Mouse (Mus musculus): ENCODE data around the gene Fam173b. TPM values are rescaled to one million over a fixed set of nuclear protein-coding genes. Genes with fewer than 3 reads are reported as not detected.

The Fam173b gene
- polyA plus RNA-seq (2015; fragmentation: Nextera tagmentation; extraction: Ambion mirVana), result 9.0 and 9.8 TPM in 2 replicates

DNA sequence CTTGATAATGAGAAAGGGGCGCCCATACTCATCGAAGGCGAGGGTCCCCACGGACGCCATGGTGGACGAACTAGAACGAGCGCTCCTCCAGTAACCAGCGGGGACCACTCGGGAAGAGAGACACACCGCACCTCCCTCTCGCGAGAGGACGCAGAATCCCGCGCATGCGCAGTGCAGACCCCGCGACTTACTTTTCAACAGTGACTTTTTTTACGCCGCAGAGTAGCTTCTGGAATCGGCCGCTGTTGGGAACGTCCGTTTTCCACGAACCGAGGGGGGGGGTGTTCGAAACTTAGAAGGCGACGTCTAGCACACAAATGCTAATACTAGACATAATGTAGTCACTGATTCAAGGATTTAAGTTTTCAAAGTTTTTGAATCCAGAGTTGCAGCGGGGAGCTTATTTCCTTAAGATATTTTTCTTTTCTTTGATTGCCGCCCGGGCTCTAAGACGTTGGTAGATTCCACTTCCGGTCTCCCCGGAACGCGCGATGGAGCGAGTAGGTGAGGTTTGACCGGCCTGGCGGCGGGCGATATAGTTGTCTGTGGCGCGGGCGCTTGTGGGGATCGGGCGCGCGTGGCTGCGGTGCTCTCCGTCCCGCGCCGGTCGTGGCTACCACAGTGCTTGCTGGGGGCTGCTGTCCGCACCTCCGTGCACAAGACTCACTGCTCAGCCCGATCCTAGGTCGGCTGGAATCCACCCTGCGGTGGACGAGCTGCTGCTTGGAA, at the start of gene Fam173b, which contains the start of gene Cct5:
Fam173b (plus strand) TSS at position 207 of the 729 bp plus-strand sequence.
Cct5 (minus strand) TSS at position 159 of the 729 bp plus-strand sequence.
- no peak for TF ChIP-seq CTCF (IDR thresholded peaks at IDR 0.05; ENCODE audit: low read depth)
- Histone ChIP-seq H3K4me2 (replicated peaks; ENCODE audit: low read depth) (peak within 1 kb of the TSS; percentile 96), H3K27ac (ENCODE audit: low read depth, low read length) (peak within 1 kb of the TSS; percentile 85), H3K27me3 (replicated peaks; ENCODE audit: control insufficient read depth, insufficient read depth, low read length) (no peaks in the 10 kb centered on the region), H3K4me1 (replicated peaks; ENCODE audit: control insufficient read depth, insufficient read depth, low read length) (peaks cover 12% of the 10 kb centered on the region; the same call in 1 of the 2 replicates), H3K36me3 (ENCODE audit: control insufficient read depth, insufficient read depth) (peaks cover 10% of the 10 kb centered on the region), H3K4me3 (ENCODE audit: low read depth, low read length) (peak within 1 kb of the TSS; percentile 81), H3K9me3 (ENCODE audit: control insufficient read depth) (no peaks in the 10 kb centered on the region), H3K9ac (ENCODE audit: low read depth, low read length) (peak within 1 kb of the TSS; percentile 87)
- WGBS, result 0% methylated on average over 63 of the region's 63 CpGs
- peak; percentile 93 for ATAC-seq

DNA sequence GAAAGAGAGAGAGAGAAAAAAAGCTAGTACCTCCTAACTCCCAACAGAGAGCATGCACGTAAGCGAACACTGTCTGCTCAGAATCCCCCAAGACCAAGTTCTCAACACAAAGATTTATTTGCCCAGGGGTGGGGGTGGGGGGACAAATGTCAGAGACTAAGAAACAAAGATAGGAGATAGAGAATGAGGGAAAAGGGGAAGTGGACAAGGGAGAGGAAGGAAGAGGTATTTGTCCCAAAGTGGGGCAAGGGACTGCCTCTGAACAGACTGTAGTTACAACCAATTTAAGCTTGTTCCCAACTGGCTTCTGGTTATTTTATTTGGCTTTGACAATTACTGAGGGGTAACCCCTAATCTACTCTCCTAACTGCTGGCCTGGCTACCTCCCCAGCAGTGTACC, 46.8 kb upstream of the Fam173b start:
- no peak overlapping the region for H3K4me3 ChIP-seq (ENCODE audit: low read depth, low read length)
- no peak overlapping the region for H3K4me2 ChIP-seq (replicated peaks; ENCODE audit: low read depth)
- ATAC-seq, result no peak
- H3K9ac ChIP-seq (ENCODE audit: low read depth, low read length), result no peak overlapping the region
- H3K9me3 ChIP-seq (ENCODE audit: control insufficient read depth), result no peaks in the 10 kb centered on the region
- H3K27ac ChIP-seq (ENCODE audit: low read depth, low read length), result no peak overlapping the region
- no peaks in the 10 kb centered on the region for H3K36me3 ChIP-seq (ENCODE audit: control insufficient read depth, insufficient read depth)
- WGBS, result 89% methylated on average over 2 of the region's 2 CpGs
- TF ChIP-seq CTCF (IDR thresholded peaks at IDR 0.05; ENCODE audit: low read depth), result no peak
- no peaks in the 10 kb centered on the region for H3K27me3 ChIP-seq (replicated peaks; ENCODE audit: control insufficient read depth, insufficient read depth, low read length)
- no peaks in the 10 kb centered on the region for H3K4me1 ChIP-seq (replicated peaks; ENCODE audit: control insufficient read depth, insufficient read depth, low read length)

DNA sequence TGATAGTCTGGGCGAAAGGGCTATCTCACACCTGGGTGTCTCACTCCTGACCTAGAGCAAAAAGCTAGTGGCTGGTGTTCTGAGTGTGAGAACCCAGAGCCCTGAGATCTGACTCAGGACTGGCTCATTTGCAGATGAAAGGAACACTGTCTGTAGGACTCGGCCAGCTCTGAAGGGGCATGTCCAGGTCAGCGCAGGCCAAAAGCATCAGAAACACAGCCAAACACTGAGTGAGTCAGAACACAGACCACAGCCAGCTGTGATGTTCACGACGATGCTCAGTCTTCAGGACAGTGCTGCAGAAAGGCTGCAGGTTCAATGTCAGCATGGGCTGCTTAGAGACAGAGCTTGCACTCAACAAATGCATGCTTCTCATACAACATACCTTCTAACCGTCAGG, 40.3 kb upstream of the Fam173b start:
- no peak overlapping the region for H3K4me3 ChIP-seq (ENCODE audit: low read depth, low read length)
- TF ChIP-seq CTCF (IDR thresholded peaks at IDR 0.05; ENCODE audit: low read depth), result no peak
- no peak overlapping the region for H3K4me2 ChIP-seq (replicated peaks; ENCODE audit: low read depth)
- H3K9ac ChIP-seq (ENCODE audit: low read depth, low read length), result no peak overlapping the region
- H3K27me3 ChIP-seq (replicated peaks; ENCODE audit: control insufficient read depth, insufficient read depth, low read length), result no peaks in the 10 kb centered on the region
- no peak for ATAC-seq
- no peaks in the 10 kb centered on the region; the same call in 1 of the 2 replicates for H3K4me1 ChIP-seq (replicated peaks; ENCODE audit: control insufficient read depth, insufficient read depth, low read length)
- H3K9me3 ChIP-seq (ENCODE audit: control insufficient read depth), result no peaks in the 10 kb centered on the region
- WGBS, result 84% methylated on average over 6 of the region's 6 CpGs
- no peak overlapping the region for H3K27ac ChIP-seq (ENCODE audit: low read depth, low read length)
- H3K36me3 ChIP-seq (ENCODE audit: control insufficient read depth, insufficient read depth), result no peaks in the 10 kb centered on the region

DNA sequence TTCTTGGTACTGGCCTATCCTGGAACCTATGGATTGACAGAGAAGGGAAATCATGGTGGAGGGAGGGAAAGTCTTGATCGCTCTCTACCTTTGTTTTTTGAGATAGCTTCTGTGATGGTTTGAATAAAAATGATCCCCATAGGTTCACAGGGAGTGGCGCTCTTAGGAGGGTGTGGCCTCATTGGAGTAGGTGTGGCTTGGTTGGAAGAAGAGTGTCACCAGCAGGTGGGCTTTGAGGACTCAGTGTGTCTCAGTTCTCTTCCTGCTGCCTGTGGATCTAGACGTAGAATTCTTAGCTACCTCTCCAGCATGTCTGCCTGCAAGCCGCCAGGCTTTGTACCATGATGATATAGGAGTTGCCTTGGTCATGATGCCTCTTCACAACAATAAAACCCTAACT, 39.7 kb upstream of the Fam173b start:
- no peaks in the 10 kb centered on the region; the same call in 1 of the 2 replicates for H3K4me1 ChIP-seq (replicated peaks; ENCODE audit: control insufficient read depth, insufficient read depth, low read length)
- TF ChIP-seq CTCF (IDR thresholded peaks at IDR 0.05; ENCODE audit: low read depth), result no peak
- no peak overlapping the region for H3K9ac ChIP-seq (ENCODE audit: low read depth, low read length)
- H3K9me3 ChIP-seq (ENCODE audit: control insufficient read depth), result no peaks in the 10 kb centered on the region
- no peak overlapping the region for H3K4me2 ChIP-seq (replicated peaks; ENCODE audit: low read depth)
- no peak overlapping the region for H3K4me3 ChIP-seq (ENCODE audit: low read depth, low read length)
- H3K36me3 ChIP-seq (ENCODE audit: control insufficient read depth, insufficient read depth), result no peaks in the 10 kb centered on the region
- H3K27ac ChIP-seq (ENCODE audit: low read depth, low read length), result no peak overlapping the region
- no peak for ATAC-seq
- WGBS, result 95% methylated on average over 4 of the region's 4 CpGs
- H3K27me3 ChIP-seq (replicated peaks; ENCODE audit: control insufficient read depth, insufficient read depth, low read length), result no peaks in the 10 kb centered on the region

DNA sequence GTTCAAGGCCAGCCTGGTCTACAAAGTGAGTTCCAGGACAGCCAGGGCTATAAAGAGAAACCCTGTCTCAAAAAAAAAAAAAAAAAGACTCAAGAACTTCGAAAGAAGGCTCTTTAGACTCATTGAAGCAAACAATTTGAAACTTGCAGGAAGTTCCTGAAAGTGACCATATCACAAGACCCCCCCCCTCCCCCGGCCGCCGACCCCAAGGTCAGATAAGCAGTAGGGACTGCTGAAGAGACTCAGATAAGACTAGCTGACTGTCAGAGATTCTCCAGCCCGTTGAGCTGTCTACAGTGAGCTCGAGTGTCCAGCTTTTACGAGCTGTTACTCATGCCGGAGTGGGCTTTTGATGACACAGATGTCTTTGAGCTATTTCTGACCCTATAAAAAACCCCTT, 38.8 kb upstream of the Fam173b start:
- 55% methylated on average over 8 of the region's 8 CpGs for WGBS
- Histone ChIP-seq H3K27me3 (replicated peaks; ENCODE audit: control insufficient read depth, insufficient read depth, low read length) (no peaks in the 10 kb centered on the region), H3K27ac (ENCODE audit: low read depth, low read length) (peak overlapping the region; percentile 95), H3K36me3 (ENCODE audit: control insufficient read depth, insufficient read depth) (no peaks in the 10 kb centered on the region), H3K4me3 (ENCODE audit: low read depth, low read length) (no peak overlapping the region), H3K4me2 (replicated peaks; ENCODE audit: low read depth) (no peak overlapping the region), H3K9me3 (ENCODE audit: control insufficient read depth) (no peaks in the 10 kb centered on the region), H3K9ac (ENCODE audit: low read depth, low read length) (no peak overlapping the region), H3K4me1 (replicated peaks; ENCODE audit: control insufficient read depth, insufficient read depth, low read length) (no peaks in the 10 kb centered on the region; the same call in 1 of the 2 replicates)
- no peak for TF ChIP-seq CTCF (IDR thresholded peaks at IDR 0.05; ENCODE audit: low read depth)
- ATAC-seq, result no peak

DNA sequence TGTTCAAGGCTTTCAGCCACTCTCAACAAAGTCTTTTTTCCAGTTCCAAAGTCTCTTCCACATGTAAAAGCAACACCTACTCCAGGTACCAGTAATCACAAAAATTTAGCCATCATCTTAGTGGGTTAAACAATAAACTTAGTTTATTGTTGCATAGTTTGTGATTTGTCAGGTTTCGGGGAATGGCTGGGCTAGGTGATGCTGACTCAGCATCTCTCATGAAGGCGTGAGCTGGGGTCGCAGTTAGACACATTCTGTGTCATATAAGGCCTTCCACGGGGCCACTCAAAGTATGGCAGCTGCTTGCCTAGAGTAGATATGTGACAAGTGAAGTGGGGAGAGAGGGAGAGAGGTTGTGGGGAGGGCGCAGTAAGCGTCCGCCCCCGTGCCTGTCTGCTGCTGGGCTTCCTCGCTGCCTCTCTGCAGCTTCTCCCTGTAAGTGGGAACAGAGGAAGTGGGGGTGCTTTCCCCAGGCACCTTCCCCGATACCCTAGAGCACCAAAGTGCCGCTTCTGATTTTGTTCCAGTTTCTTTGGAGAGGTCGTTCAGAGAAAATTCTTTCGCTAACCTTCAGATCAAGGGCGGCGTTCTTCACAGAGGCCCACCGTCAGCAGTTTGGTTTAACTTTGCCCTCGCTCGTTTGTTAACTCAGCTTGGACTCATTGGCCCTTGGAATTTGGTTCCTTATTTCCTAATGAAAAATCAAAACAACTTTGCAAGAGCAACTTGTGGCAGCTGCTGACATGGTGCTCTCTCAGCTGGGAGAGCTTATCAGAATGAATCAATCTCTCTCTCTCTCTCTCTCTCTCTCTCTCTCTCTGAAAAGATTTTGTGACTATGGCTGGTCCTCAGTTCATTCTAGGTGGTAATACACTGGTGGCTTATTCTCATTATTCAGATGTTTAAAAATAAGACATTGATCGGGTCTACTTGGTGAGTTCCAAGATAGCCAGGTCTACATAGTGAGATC, 37.8 kb upstream of the Fam173b start:
- 0 out of 2 replicates have a peak overlapping the region, but pooled peaks have one; percentile 22 for H3K9ac ChIP-seq (ENCODE audit: low read depth, low read length)
- ATAC-seq, result peak; percentile 80
- H3K27ac ChIP-seq (ENCODE audit: low read depth, low read length), result peak overlapping the region; percentile 95
- H3K4me2 ChIP-seq (replicated peaks; ENCODE audit: low read depth), result peak overlapping the region; percentile 60
- no peaks in the 10 kb centered on the region for H3K9me3 ChIP-seq (ENCODE audit: control insufficient read depth)
- no peak for TF ChIP-seq CTCF (IDR thresholded peaks at IDR 0.05; ENCODE audit: low read depth)
- 38% methylated on average over 19 of the region's 19 CpGs for WGBS
- H3K36me3 ChIP-seq (ENCODE audit: control insufficient read depth, insufficient read depth), result no peaks in the 10 kb centered on the region
- no peaks in the 10 kb centered on the region; the same call in none of the 2 replicates for H3K4me1 ChIP-seq (replicated peaks; ENCODE audit: control insufficient read depth, insufficient read depth, low read length)
- peak overlapping the region; percentile 18; the same call in 1 of the 2 replicates for H3K4me3 ChIP-seq (ENCODE audit: low read depth, low read length)
- H3K27me3 ChIP-seq (replicated peaks; ENCODE audit: control insufficient read depth, insufficient read depth, low read length), result no peaks in the 10 kb centered on the region

Measured in intestine, postnatal 0 days (tissue).